Mouse (Mus musculus): ENCODE results near the gene Fbxw27.
"Not testable (repeated sequence)": the region's sequence is repeated elsewhere in the genome, so short reads cannot be mapped to it uniquely, and the experiment has no call there.

Gene Fbxw27

GRCm38 (mm10) chr9:109790570-109790969 lies at the start of gene Fbxw27:
TSS of gene Fbxw27 (minus strand) at chr9:109790670.
- DNase-seq (ENCODE audit: low spot score in 2 of 2): not testable (repeated sequence)

GRCm38 (mm10) chr9:109833088-109833412 lies 42.6 kb upstream of the Fbxw27 start:
- DNase-seq (ENCODE audit: low spot score in 2 of 2): no peak

DNA sequence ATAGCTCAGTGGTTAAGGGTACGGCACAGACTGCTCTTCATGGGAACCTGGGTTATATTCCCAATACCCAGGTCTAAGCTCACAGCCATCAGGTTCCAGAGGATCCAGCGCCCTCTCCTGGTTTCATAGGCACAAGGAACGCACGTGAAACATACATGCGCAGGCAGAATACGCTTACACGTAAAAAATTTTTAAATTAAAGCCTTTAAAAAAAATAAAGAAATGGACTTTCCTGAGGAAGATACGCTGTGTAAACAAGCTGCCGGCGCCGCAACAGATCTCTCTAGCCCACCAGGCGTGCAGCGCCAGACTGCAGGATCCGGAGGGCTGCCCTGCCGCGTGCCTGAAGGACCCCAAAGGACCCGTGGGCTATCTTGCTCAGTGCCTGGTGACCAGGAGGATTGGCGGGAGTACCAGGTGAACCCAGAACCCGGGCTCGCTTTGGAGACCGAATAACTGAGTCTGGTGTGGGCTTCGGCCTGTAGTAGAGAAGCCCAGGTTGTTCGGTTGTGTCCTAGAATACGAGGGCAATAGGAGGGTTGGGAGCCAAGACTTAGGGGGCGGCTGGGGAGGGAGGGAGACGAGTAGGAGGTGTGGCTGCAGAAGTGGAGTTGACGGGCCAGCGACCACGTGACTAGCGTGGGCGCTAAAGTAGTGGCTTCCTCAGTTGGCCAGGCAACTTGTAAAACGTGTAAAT lies 42.1 kb upstream of the Fbxw27 start, which contains the start of gene Nme6:
Nme6 (plus strand) TSS at position 359 of the 697 bp plus-strand sequence.
- peak; percentile 73 to 75 for DNase-seq (ENCODE audit: low spot score in 2 of 2)

- no peak for DNase-seq (ENCODE audit: low spot score in 2 of 2)
Observed at GRCm38 (mm10) chr9:109826181-109826580, 35.7 kb upstream of the Fbxw27 start.

- no peak for DNase-seq (ENCODE audit: low spot score in 2 of 2)
Observed at GRCm38 (mm10) chr9:109825739-109826138, 35.3 kb upstream of the Fbxw27 start.

DNA sequence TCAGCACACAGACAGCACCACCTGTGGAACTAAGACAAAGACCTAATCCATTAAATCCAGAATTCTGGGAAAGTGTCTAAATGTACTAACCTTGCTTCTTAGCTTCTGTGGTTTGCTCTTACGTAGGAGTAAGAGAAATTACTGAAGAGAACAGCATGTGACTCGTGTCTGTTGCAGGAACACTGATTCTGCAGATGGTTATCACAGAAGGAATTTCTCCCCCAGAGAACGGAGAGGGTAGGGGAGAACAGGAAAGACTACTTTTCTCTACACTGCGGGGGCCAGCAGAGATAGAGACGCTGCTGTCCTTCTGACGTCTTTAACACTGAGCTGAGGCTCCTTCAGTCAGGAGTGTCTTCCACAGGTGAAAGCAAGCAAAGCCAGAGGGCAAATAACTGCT lies 25.9 kb upstream of the Fbxw27 start:
- DNase-seq (ENCODE audit: low spot score in 2 of 2): peak in 1 of 2 experiments; percentile 10

- no peak for DNase-seq (ENCODE audit: low spot score in 2 of 2)
Observed at GRCm38 (mm10) chr9:109813424-109813823, 23.0 kb upstream of the Fbxw27 start.

DNA sequence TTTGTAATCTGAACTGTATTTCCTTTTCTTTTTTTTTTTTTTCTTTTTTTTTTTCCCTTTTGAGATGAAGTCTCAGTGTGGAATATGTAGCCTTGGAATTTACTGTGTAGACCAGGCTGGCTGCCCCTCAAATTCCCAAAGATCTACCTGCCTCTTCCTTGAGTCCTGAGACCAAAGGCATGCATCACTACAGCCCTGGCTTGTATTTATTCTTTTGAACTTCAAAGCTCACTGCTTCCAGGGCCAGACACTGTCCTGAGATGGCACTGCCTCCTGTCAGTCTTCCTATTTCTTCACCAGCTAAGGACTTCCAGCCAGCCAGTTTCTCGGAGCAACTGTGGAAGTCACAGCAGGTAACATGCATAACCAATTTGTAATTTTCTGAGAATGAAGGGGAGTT lies 21.5 kb upstream of the Fbxw27 start, which contains the start of gene Spink8:
Spink8 (plus strand) TSS at position 301 of the 400 bp plus-strand sequence.
- DNase-seq (ENCODE audit: low spot score in 2 of 2): no peak

GRCm38 (mm10) chr9:109807898-109808297 lies 17.4 kb upstream of the Fbxw27 start:
- no peak for DNase-seq (ENCODE audit: low spot score in 2 of 2)

DNA sequence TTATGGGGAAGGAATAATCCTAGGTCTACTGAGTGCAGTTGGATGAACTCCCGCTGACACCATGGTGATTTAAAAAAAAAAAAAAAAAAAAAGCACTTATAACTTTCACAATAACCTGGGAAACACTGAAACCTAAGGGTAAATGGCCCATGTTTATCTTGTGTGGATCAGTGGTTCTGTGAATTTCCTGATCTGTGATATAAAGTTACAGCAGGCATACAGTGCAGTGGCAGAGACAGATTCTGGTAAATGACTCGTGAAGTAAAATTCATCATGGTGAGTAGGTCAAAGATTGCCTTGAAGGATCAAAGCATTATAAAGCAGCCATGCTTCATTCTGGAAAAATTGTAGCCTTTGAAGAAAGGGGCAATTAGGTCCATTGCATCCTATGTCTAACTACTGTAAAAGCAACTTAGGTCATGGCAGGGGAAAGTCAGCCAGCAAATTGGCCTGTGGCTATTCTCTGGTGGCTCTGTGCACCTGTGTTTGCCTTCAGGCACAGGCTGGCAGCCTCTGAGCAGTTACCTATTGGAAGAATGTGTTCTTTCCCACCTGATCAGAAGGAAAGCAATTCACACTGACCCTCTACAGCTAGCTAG lies 16.3 kb upstream of the Fbxw27 start:
- DNase-seq (ENCODE audit: low spot score in 2 of 2): no peak

DNA sequence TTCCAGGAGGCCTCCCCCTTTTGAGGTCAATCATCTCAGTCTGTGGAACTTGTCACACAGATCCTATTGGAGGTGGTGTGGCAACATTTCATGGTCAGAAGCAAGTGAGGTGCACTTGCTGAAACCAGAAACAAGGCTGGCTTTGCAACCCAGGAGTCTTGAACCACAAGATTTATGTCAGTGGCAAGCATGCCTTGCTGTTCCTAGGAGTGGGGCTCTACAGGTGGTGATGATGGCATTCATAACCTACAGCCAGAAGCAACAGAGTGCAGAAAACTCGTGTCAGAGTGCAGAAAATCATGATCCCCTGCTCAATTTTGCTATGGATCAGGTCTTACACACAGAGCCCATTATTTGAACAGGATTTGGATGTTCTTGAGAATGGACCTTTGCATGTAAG lies 15.8 kb upstream of the Fbxw27 start:
- no peak for DNase-seq (ENCODE audit: low spot score in 2 of 2)

- not testable (repeated sequence) for DNase-seq (ENCODE audit: low spot score in 2 of 2)
Observed at GRCm38 (mm10) chr9:109805596-109805995, 15.1 kb upstream of the Fbxw27 start.

- DNase-seq (ENCODE audit: low spot score in 2 of 2): no peak
Observed at GRCm38 (mm10) chr9:109798051-109798450, 7.6 kb upstream of the Fbxw27 start.

DNA sequence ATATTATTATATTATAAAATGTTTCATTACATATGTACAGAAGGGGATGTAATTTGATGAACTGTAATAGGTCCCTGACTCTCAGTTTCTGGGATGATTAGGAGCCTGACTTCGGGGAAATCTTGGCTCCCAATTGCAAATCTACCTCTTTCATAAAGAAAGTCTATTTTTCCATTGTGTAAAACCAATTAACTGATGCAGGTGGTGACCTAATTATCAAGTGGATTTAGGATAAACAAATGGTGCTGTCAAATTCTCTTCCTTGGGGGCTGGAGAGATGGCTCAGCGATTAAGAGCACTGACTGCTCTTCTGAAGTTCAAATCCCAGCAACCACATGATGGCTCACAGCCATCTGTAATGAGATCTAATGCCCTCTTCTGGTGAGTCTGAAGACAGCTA lies 5.3 kb upstream of the Fbxw27 start:
- DNase-seq (ENCODE audit: low spot score in 2 of 2): no peak

GRCm38 (mm10) chr9:109795221-109795620 lies 4.8 kb upstream of the Fbxw27 start:
- no peak for DNase-seq (ENCODE audit: low spot score in 2 of 2)

DNA sequence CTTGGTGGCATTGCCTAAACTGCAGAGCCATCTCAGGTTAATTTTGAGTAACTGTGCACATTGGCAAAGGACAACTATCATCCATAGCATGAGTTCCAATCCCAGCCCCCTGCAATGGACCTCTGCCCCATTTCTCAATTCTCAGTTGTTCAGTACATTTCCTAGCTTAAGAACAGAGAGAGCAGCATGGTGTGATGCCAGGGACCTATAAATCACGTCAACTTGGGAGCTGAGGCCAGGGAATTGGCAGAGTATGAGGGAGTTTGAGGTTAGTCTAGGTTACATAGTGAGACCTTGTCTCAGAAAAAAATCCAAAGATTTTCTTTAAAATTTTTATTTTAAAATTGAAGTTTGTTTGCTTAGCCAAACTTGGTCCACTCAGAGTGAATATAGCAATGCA lies 23.6 kb downstream of the Fbxw27 start:
- not testable (repeated sequence) for DNase-seq (ENCODE audit: low spot score in 2 of 2)

DNA sequence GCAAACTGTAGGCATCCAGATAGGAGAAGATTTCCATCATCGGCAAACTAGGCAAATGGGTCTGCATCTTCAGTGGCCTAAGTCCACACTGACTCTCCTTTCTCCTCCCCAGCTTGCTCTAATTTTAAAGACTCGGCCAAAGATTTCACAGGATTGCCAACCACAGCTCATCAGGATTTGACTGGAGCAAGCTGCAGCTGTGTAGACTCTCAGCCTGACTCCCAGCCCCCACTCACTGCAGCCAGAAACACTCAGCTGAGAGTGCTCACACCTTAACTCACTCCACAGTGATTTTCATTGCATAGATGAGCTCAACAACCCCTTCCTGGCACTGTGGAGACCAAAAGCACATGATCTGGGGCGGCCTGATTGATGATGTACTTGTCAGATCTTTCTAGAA lies 44.5 kb downstream of the Fbxw27 start, which contains the start of gene Fbxw26:
Fbxw26 (minus strand) TSS at position 101 of the 400 bp plus-strand sequence.
- DNase-seq (ENCODE audit: low spot score in 2 of 2): not testable (repeated sequence)
